Mouse (Mus musculus) layer of hippocampus, postnatal 10 days (tissue): ENCODE results near the gene Espnl. TPM values are rescaled to one million over a fixed set of nuclear protein-coding genes. Genes with fewer than 3 reads are reported as not detected.
A peak's percentile ranks its signal among the peaks of the same experiment; 100 is the strongest.

ENCODE experiments used
- DNase-seq, 2 experiments: peaks; one replicate each; pipeline ENCODE4 v3.0.0; 2021; ENCODE audit warnings: low spot score in 2 of 2
- total RNA-seq, 2 experiments: library from RNA; stranded (reverse); gene quantifications; 2 replicates each; pipeline ENCODE4 v1.2.3; 2021

The Espnl gene
- total RNA-seq, 2 experiments from 2014 or later, result 0.07 to 0.09 TPM

GRCm38 (mm10) chr1:91317656-91318055, 4.2 kb upstream of the Espnl start:
- no peak for DNase-seq

- DNase-seq, result no peak
These were observed 2.8 kb downstream of the Espnl start for GRCm38 (mm10) chr1:91324646-91325045.

- no peak for DNase-seq
These were observed 3.7 kb downstream of the Espnl start for GRCm38 (mm10) chr1:91325488-91326042.

GRCm38 (mm10) chr1:91332102-91332501, 10.2 kb downstream of the Espnl start:
- no peak for DNase-seq

- DNase-seq, result no peak
These were observed 11.7 kb downstream of the Espnl start for GRCm38 (mm10) chr1:91333582-91333981.

- no peak for DNase-seq
These were observed 15.5 kb downstream of the Espnl start for GRCm38 (mm10) chr1:91337355-91337754.

- peak in 1 of 2 experiments; percentile 41 for DNase-seq
These were observed 22.1 kb downstream of the Espnl start for GRCm38 (mm10) chr1:91344001-91344400.

GRCm38 (mm10) chr1:91344921-91345685, 23.2 kb downstream of the Espnl start:
- no peak for DNase-seq

- DNase-seq, result peak; percentile 59 to 70
These were observed 25.0 kb downstream of the Espnl start for GRCm38 (mm10) chr1:91346892-91347291.

GRCm38 (mm10) chr1:91350841-91351240, 29.0 kb downstream of the Espnl start, which contains the start of gene Klhl30:
TSS of gene Klhl30 (plus strand) at chr1:91351016.
- no peak for DNase-seq

- DNase-seq, result no peak
These were observed 29.4 kb downstream of the Espnl start for GRCm38 (mm10) chr1:91351249-91351648.

GRCm38 (mm10) chr1:91352277-91352676, 30.4 kb downstream of the Espnl start:
- no peak for DNase-seq

GRCm38 (mm10) chr1:91356105-91356504, 34.2 kb downstream of the Espnl start:
- DNase-seq, result no peak

GRCm38 (mm10) chr1:91362113-91362512, 40.2 kb downstream of the Espnl start:
- no peak for DNase-seq

GRCm38 (mm10) chr1:91364822-91365644, 43.2 kb downstream of the Espnl start:
- no peak for DNase-seq

GRCm38 (mm10) chr1:91365816-91366214, 43.9 kb downstream of the Espnl start:
- no peak for DNase-seq

GRCm38 (mm10) chr1:91366215-91367108, 44.6 kb downstream of the Espnl start, which contains the start of gene Erfe:
TSS of gene Erfe (plus strand) at chr1:91366430.
- peak; percentile 64 to 71 for DNase-seq

- DNase-seq, result no peak
These were observed 45.4 kb downstream of the Espnl start for GRCm38 (mm10) chr1:91367295-91367694.

- no peak for DNase-seq
These were observed 47.5 kb downstream of the Espnl start for GRCm38 (mm10) chr1:91369408-91369807.

GRCm38 (mm10) chr1:91370055-91370454, 48.2 kb downstream of the Espnl start:
- DNase-seq, result no peak

- DNase-seq, result no peak
These were observed 51.5 kb downstream of the Espnl start for GRCm38 (mm10) chr1:91373414-91373835.
